Mouse (Mus musculus): ENCODE measurements at regions not wholly inside any gene's neighbourhood (a gene's known extent, or its start where the extent isn't known, plus 50 kb on each side); places are given as distances from the start of the nearest gene placed in this dataset.

- no peak for TF ChIP-seq CTCF (IDR thresholded peaks at IDR 0.05; ENCODE audit: low read depth)
- no peak for TF ChIP-seq EP300 (IDR thresholded peaks at IDR 0.05; ENCODE audit: low read depth)
Measured at GRCm38 (mm10) chr15:61308936-61309335, 386.1 kb upstream of the A1bg start.
